Mouse (Mus musculus): Measurements from ENCODE around the gene Ccdc71. TPM values are rescaled to one million over a fixed set of nuclear protein-coding genes. Genes with fewer than 3 reads are reported as not detected.

The Ccdc71 gene
- polyA plus RNA-seq, 1 experiment from 2014 or later = 58.0 TPM

DNA sequence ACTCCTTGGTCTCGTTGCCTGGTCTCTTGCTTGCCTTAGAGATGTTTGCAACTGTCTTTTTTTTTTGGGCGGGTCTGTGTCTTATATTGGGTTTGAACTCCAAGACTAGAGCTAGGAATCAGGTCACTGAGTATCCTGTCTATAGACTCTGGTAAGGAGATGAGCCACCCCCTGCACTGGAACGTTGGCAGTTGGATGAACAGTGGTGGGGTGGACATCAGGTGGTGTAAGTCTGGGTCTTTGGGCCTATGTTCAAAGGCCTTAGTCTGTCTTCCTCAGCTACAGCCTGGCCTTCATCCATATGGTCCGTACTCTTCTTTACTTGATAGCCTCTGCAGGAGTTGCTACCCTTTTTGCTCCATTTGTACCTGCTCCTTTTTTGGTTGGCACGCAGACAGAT lies 1.3 kb downstream of the Ccdc71 start:
- no peak for ATAC-seq (ENCODE audit: low FRiP score)
- Histone ChIP-seq H3K27me3 (0 out of 2 replicates have a peak, but pooled peaks cover 3% of the 10 kb centered on the region), H3K4me2 (peak overlapping the region; percentile 80), H3K27ac (no peak overlapping the region), H3K9ac (peak overlapping the region; percentile 91), H3K9me3 (no peaks in the 10 kb centered on the region), H3K4me1 (replicated peaks) (peaks cover 21% of the 10 kb centered on the region), H3K36me3 (peaks cover 40% of the 10 kb centered on the region), H3K4me3 (peak overlapping the region; percentile 89)
- 93% methylated on average over 5 of the region's 5 CpGs for WGBS

DNA sequence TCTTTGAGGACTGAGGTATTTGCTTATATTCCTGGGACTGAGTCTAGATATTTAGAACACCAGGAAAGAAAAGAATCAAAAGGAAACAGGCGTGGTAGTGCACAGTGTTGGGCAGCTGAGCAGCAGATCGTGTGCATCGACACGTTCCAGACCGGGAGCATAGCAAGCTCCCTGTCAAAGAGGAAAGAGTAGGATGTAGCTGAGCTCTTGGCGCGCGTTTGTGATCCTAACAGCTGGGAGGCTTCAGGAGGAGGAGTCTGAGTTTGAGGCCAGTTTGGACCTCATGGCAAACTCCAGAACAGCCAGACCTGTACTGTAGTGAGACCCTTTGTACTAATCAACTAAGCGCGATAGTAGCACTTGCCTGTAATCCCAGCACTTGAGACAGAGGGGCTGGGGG lies 1.9 kb downstream of the Ccdc71 start:
- no peak for ATAC-seq (ENCODE audit: low FRiP score)
- Histone ChIP-seq H3K27ac (no peak overlapping the region), H3K27me3 (0 out of 2 replicates have a peak, but pooled peaks cover 3% of the 10 kb centered on the region), H3K9me3 (no peaks in the 10 kb centered on the region), H3K9ac (0 out of 2 replicates have a peak overlapping the region, but pooled peaks have one; percentile 39), H3K4me1 (replicated peaks) (peaks cover 21% of the 10 kb centered on the region), H3K4me3 (no peak overlapping the region), H3K36me3 (peaks cover 45% of the 10 kb centered on the region), H3K4me2 (peak overlapping the region; percentile 80; the same call in 1 of the 2 replicates)
- WGBS = 93% methylated on average over 10 of the region's 10 CpGs

DNA sequence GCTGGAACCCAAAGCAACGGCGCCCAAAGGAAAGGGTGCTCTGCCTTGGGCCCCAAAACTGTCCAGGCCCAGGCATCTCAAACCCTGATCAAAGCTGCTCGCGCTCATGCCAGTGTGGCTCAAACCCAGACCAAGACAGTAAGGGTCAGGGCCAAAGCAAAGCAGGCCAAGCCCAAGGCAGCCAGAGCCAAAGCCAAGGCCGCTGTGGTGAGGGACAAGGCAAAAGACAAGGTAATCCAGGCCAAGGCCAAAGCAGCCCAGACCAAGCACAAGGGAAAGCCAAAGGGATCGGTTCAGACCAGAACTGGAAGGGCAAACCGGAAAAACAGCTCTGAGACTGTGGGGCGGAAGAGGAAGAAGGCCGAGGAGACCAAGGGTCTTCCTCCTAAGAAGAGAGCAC lies 3.4 kb downstream of the Ccdc71 start:
- 0 out of 2 replicates have a peak, but pooled peaks cover 3% of the 10 kb centered on the region for H3K27me3 ChIP-seq
- no peaks in the 10 kb centered on the region for H3K9me3 ChIP-seq
- H3K27ac ChIP-seq = no peak overlapping the region
- peaks cover 21% of the 10 kb centered on the region for H3K4me1 ChIP-seq (replicated peaks)
- H3K4me2 ChIP-seq = no peak overlapping the region
- no peak overlapping the region for H3K4me3 ChIP-seq
- ATAC-seq (ENCODE audit: low FRiP score) = no peak
- WGBS = 98% methylated on average over 9 of the region's 9 CpGs
- no peak overlapping the region for H3K9ac ChIP-seq
- peaks cover 55% of the 10 kb centered on the region for H3K36me3 ChIP-seq

DNA sequence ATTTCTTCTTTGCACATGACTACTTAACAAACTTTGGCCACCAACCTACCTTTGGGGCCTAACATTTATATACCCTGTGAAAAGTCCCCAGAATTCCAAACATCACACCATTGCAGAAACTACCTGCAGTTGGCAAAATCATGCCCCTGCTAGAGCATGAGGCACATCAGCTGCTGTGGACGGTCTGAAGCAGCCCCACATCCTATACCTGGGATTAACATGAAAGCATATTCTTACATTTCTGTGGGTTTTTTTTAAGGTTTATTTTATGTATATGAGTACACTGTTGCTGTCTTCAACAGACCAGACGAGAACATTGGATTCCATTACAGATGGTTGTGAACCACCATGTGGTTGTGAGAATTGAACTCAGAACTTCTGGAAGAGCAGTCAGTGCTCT lies 5.9 kb downstream of the Ccdc71 start:
- no peak overlapping the region for H3K9ac ChIP-seq
- peaks cover 55% of the 10 kb centered on the region for H3K36me3 ChIP-seq
- no peak for ATAC-seq (ENCODE audit: low FRiP score)
- H3K4me2 ChIP-seq = no peak overlapping the region
- no peaks in the 10 kb centered on the region for H3K27me3 ChIP-seq
- no peak overlapping the region for H3K27ac ChIP-seq
- H3K9me3 ChIP-seq = no peaks in the 10 kb centered on the region
- H3K4me1 ChIP-seq (replicated peaks) = peaks cover 13% of the 10 kb centered on the region
- H3K4me3 ChIP-seq = no peak overlapping the region
- WGBS = 97% methylated on average over 2 of the region's 2 CpGs

DNA sequence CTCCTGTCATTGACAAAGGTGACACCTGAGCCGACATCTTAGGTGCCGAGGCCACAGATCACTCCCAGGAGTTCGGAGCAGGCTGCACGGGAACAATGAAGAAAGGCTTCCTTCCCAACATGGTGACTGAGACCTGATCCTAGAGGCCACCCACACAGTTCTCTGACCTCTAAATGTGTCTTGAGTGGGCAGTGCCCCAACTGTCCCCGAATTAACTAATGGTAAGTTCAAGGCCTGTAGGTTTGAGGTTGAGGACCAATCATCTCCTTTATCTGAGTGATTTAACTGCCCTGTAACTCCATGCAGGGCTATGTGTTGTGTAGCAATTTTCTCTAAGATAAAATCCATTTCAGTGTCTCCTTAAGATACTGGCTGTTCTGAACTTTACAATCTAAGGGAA lies 9.1 kb downstream of the Ccdc71 start:
- no peaks in the 10 kb centered on the region for H3K4me1 ChIP-seq (replicated peaks)
- no peak for ATAC-seq (ENCODE audit: low FRiP score)
- WGBS = 81% methylated on average over 5 of the region's 5 CpGs
- H3K27me3 ChIP-seq = no peaks in the 10 kb centered on the region
- H3K9me3 ChIP-seq = no peaks in the 10 kb centered on the region
- H3K36me3 ChIP-seq = peaks cover 37% of the 10 kb centered on the region
- H3K9ac ChIP-seq = no peak overlapping the region
- H3K4me3 ChIP-seq = no peak overlapping the region
- no peak overlapping the region for H3K4me2 ChIP-seq
- no peak overlapping the region for H3K27ac ChIP-seq

DNA sequence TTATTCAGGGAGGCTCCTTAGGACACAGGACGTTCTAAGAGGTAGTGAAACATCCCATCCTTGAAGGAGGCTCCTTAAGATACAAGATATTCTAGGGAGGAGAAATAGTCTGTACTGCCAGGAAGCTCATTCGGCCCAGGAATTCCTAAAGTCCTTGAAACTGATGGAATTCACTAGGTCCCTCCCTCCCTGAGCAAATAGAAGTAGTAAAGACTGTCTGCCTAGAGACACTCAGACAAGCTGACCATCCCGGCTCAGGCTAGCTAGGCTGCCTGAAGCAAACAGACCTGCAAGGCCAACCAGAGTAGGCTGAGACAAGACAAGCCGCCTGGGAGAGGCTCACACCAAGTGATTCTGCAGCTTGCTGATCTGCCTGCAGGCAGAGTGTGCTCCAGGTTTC lies 9.5 kb downstream of the Ccdc71 start:
- Histone ChIP-seq H3K4me1 (replicated peaks) (no peaks in the 10 kb centered on the region), H3K4me3 (no peak overlapping the region), H3K9me3 (no peaks in the 10 kb centered on the region), H3K27me3 (no peaks in the 10 kb centered on the region), H3K9ac (no peak overlapping the region), H3K36me3 (peaks cover 33% of the 10 kb centered on the region), H3K4me2 (no peak overlapping the region), H3K27ac (no peak overlapping the region)
- no peak for ATAC-seq (ENCODE audit: low FRiP score)
- 74% methylated on average over 4 of the region's 4 CpGs for WGBS

- H3K36me3 ChIP-seq = no peaks in the 10 kb centered on the region
- H3K27me3 ChIP-seq = no peaks in the 10 kb centered on the region
- H3K9ac ChIP-seq = no peak overlapping the region
- H3K27ac ChIP-seq = no peak overlapping the region
- H3K4me2 ChIP-seq = no peak overlapping the region
- peaks cover 11% of the 10 kb centered on the region for H3K4me1 ChIP-seq (replicated peaks)
- WGBS = 100% methylated on average over 1 of the region's 1 CpGs
- no peak overlapping the region for H3K4me3 ChIP-seq
- ATAC-seq (ENCODE audit: low FRiP score) = no peak
- H3K9me3 ChIP-seq = no peaks in the 10 kb centered on the region
Observed at GRCm38 (mm10) chr9:108474528-108474927, 14.2 kb downstream of the Ccdc71 start.

DNA sequence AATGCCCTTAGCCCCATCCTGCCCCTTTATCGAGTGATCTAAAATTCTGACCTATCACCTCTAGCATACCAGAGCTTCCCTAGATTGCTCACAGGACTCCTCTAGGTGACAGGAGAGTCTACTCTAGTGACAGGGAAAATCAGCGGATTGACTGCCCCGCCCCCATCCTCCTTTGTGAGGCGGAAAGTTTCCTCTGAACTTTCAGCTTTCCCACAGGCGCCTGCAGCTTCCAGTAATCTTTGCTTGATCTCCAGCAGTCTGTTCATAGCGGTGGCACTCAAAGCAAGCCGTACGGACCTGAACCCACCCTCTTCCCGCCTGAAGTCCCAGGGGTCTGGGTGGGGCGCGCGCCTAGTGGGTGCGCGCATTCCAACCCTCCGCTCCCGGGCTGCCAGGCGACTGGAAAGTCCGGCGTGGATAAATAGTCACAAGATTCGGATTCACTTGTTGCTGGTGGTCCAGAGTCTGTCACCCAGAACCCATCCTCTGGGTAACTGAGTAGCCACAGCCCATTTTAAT lies 18.4 kb downstream of the Ccdc71 start:
- Histone ChIP-seq H3K27me3 (no peaks in the 10 kb centered on the region), H3K36me3 (no peaks in the 10 kb centered on the region), H3K4me1 (replicated peaks) (peaks cover 23% of the 10 kb centered on the region), H3K27ac (peak overlapping the region; percentile 31; the same call in 1 of the 2 replicates), H3K4me3 (peak overlapping the region; percentile 34), H3K9ac (peak overlapping the region; percentile 53; the same call in 1 of the 2 replicates), H3K4me2 (peak overlapping the region; percentile 55), H3K9me3 (no peaks in the 10 kb centered on the region)
- peak; percentile 78; the same call in 1 of the 2 replicates for ATAC-seq (ENCODE audit: low FRiP score)
- under 1% methylated on average over 20 of the region's 20 CpGs for WGBS

DNA sequence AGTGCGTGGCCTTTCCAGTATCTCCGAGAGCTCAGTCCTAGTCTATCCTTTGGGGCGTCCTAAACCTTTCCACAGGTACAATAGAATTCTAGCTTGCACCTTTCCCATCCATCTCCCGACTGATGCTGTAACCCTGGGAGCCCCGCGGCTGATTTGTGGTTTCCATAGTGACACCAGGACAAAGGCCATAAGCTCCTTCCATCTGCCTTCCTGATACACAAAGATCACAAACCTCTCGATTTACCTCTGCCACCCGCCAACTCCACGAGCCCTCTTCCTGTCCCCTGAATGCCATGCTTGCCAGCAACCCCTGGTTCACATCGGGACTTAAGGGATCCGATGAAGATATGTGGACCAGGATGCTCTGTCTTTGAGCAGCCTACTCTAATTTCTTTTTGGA lies 18.9 kb downstream of the Ccdc71 start:
- no peak for ATAC-seq (ENCODE audit: low FRiP score)
- peak overlapping the region; percentile 55 for H3K4me2 ChIP-seq
- H3K27me3 ChIP-seq = no peaks in the 10 kb centered on the region

DNA sequence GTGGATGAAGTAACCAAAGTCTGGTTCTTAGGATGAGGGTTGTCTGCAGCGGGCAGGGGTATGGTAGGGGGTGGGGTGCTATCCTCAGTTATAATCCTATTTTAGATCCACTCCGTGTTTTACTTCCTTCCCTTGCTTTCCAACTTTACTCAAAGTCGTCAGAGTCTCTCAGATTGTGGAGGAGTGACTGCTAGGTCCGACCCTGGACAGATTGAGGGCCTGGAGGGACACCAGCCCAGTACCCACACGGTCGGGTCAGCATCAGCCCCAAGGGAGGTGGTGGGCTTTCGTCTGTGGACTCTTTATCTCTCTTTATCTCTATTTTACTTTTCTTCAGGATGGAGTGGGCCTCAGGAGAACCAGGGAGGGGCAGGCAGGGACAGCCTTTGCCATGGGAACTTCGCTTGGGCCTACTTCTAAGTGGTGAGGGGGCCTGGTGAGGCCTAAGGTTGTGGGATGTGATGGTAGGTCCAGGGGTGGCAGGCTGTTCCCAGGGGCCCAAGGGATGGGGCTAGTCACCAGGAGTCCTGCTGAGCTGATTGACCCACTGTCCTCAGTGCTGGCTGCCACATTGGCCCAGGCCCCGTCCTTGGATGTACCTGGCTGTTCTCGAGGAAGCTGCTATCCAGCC lies 19.5 kb downstream of the Ccdc71 start, which contains the start of gene Lamb2:
Gene Lamb2, plus strand, starts transcription at position 16 of the 631 bp plus-strand sequence.
- Histone ChIP-seq H3K9ac (peak within 1 kb of the TSS; percentile 66), H3K27ac (peak within 1 kb of the TSS; percentile 36; the same call in 1 of the 2 replicates), H3K36me3 (no peaks in the 10 kb centered on the region; the same call in 1 of the 2 replicates), H3K4me3 (peak within 1 kb of the TSS; percentile 38), H3K4me1 (replicated peaks) (peaks cover 23% of the 10 kb centered on the region), H3K27me3 (no peaks in the 10 kb centered on the region), H3K4me2 (peak within 1 kb of the TSS; percentile 55), H3K9me3 (no peaks in the 10 kb centered on the region)
- ATAC-seq (ENCODE audit: low FRiP score) = 0 out of 2 replicates have a peak, but pooled peaks have one; percentile 33
- 8% methylated on average over 10 of the region's 10 CpGs for WGBS

More for the DNA sequence above, 18.9 kb downstream of the Ccdc71 start:
- no peaks in the 10 kb centered on the region for H3K9me3 ChIP-seq
- H3K36me3 ChIP-seq = no peaks in the 10 kb centered on the region
- WGBS = 30% methylated on average over 11 of the region's 11 CpGs
- peak overlapping the region; percentile 34; the same call in 1 of the 2 replicates for H3K4me3 ChIP-seq
- H3K4me1 ChIP-seq (replicated peaks) = peaks cover 23% of the 10 kb centered on the region
- H3K27ac ChIP-seq = 0 out of 2 replicates have a peak overlapping the region, but pooled peaks have one; percentile 20
- H3K9ac ChIP-seq = 0 out of 2 replicates have a peak overlapping the region, but pooled peaks have one; percentile 29

- no peak overlapping the region for H3K4me2 ChIP-seq
Observed at GRCm38 (mm10) chr9:108480813-108481519, 20.6 kb downstream of the Ccdc71 start.

GRCm38 (mm10) chr9:108481520-108482210 lies 21.3 kb downstream of the Ccdc71 start:
- H3K36me3 ChIP-seq = peaks cover 8% of the 10 kb centered on the region
- WGBS = 91% methylated on average over 19 of the region's 19 CpGs

More at GRCm38 (mm10) chr9:108480813-108481519, 20.6 kb downstream of the Ccdc71 start:
- 94% methylated on average over 28 of the region's 28 CpGs for whole genome bisulfite sequencing
- Histone ChIP-seq H3K27ac (no peak overlapping the region), H3K27me3 (no peaks in the 10 kb centered on the region), H3K4me3 (no peak overlapping the region), H3K4me1 (replicated peaks) (peaks cover 23% of the 10 kb centered on the region), H3K9ac (no peak overlapping the region), H3K36me3 (peaks cover 1% of the 10 kb centered on the region), H3K9me3 (no peaks in the 10 kb centered on the region)
- no peak for ATAC-seq (ENCODE audit: low FRiP score)

More at GRCm38 (mm10) chr9:108481520-108482210, 21.3 kb downstream of the Ccdc71 start:
- Histone ChIP-seq H3K4me1 (replicated peaks) (peaks cover 23% of the 10 kb centered on the region), H3K4me2 (no peak overlapping the region), H3K27ac (no peak overlapping the region), H3K9me3 (no peaks in the 10 kb centered on the region), H3K4me3 (no peak overlapping the region), H3K27me3 (no peaks in the 10 kb centered on the region), H3K9ac (no peak overlapping the region)
- ATAC-seq (ENCODE audit: low FRiP score) = no peak

Data from hindbrain, embryonic 13.5 days (tissue).